Mouse (Mus musculus): ENCODE results near the gene Ganab. TPM values are rescaled to one million over a fixed set of nuclear protein-coding genes. Genes with fewer than 3 reads are reported as not detected.

Ganab gene
- polyA plus RNA-seq, 1 experiment from 2014 or later: 69.9 TPM

- Histone ChIP-seq H3K4me3 (ENCODE audit: low read depth, low read length) (peak overlapping the region; percentile 88), H3K4me1 (ENCODE audit: control insufficient read depth, insufficient read depth, low read length) (peaks cover 15% of the 10 kb centered on the region; the same call in 1 of the 2 replicates), H3K4me2 (ENCODE audit: low read depth, low read length) (peak overlapping the region; percentile 84), H3K9ac (replicated peaks; ENCODE audit: low read depth, low read length) (peak overlapping the region; percentile 66), H3K36me3 (ENCODE audit: control insufficient read depth, insufficient read depth, low read length) (peaks cover 6% of the 10 kb centered on the region; the same call in 1 of the 2 replicates), H3K9me3 (ENCODE audit: control insufficient read depth, low read length) (no peaks in the 10 kb centered on the region), H3K27ac (ENCODE audit: low read depth, low read length) (peak overlapping the region; percentile 82), H3K27me3 (ENCODE audit: control insufficient read depth, insufficient read depth, low read length) (no peaks in the 10 kb centered on the region)
- ATAC-seq (ENCODE audit: low read depth): no peak; the same call in 1 of the 2 replicates
- WGBS: 3% methylated on average over 6 of the region's 6 CpGs
These were observed 23.0 kb downstream of the Ganab start for GRCm38 (mm10) chr19:8920836-8921291.

GRCm38 (mm10) chr19:8921741-8922140, 23.9 kb downstream of the Ganab start:
- Histone ChIP-seq H3K4me3 (ENCODE audit: low read depth, low read length) (no peak overlapping the region; the same call in 1 of the 2 replicates), H3K9ac (replicated peaks; ENCODE audit: low read depth, low read length) (no peak overlapping the region), H3K36me3 (ENCODE audit: control insufficient read depth, insufficient read depth, low read length) (peaks cover 6% of the 10 kb centered on the region; the same call in 1 of the 2 replicates), H3K27me3 (ENCODE audit: control insufficient read depth, insufficient read depth, low read length) (no peaks in the 10 kb centered on the region), H3K27ac (ENCODE audit: low read depth, low read length) (no peak overlapping the region), H3K4me2 (ENCODE audit: low read depth, low read length) (peak overlapping the region; percentile 84; the same call in 1 of the 2 replicates), H3K4me1 (ENCODE audit: control insufficient read depth, insufficient read depth, low read length) (peaks cover 15% of the 10 kb centered on the region; the same call in 1 of the 2 replicates), H3K9me3 (ENCODE audit: control insufficient read depth, low read length) (no peaks in the 10 kb centered on the region)
- WGBS: 88% methylated on average over 9 of the region's 9 CpGs
- ATAC-seq (ENCODE audit: low read depth): no peak

- H3K36me3 ChIP-seq (ENCODE audit: control insufficient read depth, insufficient read depth, low read length): peaks cover 9% of the 10 kb centered on the region; the same call in 1 of the 2 replicates
- H3K27ac ChIP-seq (ENCODE audit: low read depth, low read length): no peak overlapping the region
- H3K4me2 ChIP-seq (ENCODE audit: low read depth, low read length): no peak overlapping the region
- no peaks in the 10 kb centered on the region for H3K27me3 ChIP-seq (ENCODE audit: control insufficient read depth, insufficient read depth, low read length)
- H3K4me1 ChIP-seq (ENCODE audit: control insufficient read depth, insufficient read depth, low read length): peaks cover 5% of the 10 kb centered on the region; the same call in 1 of the 2 replicates
- H3K4me3 ChIP-seq (ENCODE audit: low read depth, low read length): no peak overlapping the region
- ATAC-seq (ENCODE audit: low read depth): no peak
- WGBS: 95% methylated on average over 2 of the region's 2 CpGs
- H3K9me3 ChIP-seq (ENCODE audit: control insufficient read depth, low read length): no peaks in the 10 kb centered on the region
- no peak overlapping the region for H3K9ac ChIP-seq (replicated peaks; ENCODE audit: low read depth, low read length)
These were observed 28.9 kb downstream of the Ganab start for GRCm38 (mm10) chr19:8926766-8927165.

GRCm38 (mm10) chr19:8927891-8928525, 30.1 kb downstream of the Ganab start:
- no peak overlapping the region for H3K9ac ChIP-seq (replicated peaks; ENCODE audit: low read depth, low read length)
- no peak overlapping the region for H3K4me3 ChIP-seq (ENCODE audit: low read depth, low read length)
- 91% methylated on average over 12 of the region's 12 CpGs for WGBS

GRCm38 (mm10) chr19:8928689-8929223, 30.9 kb downstream of the Ganab start:
- Histone ChIP-seq H3K27ac (ENCODE audit: low read depth, low read length) (no peak overlapping the region), H3K9me3 (ENCODE audit: control insufficient read depth, low read length) (no peaks in the 10 kb centered on the region), H3K27me3 (ENCODE audit: control insufficient read depth, insufficient read depth, low read length) (no peaks in the 10 kb centered on the region), H3K4me1 (ENCODE audit: control insufficient read depth, insufficient read depth, low read length) (0 out of 2 replicates have a peak, but pooled peaks cover 3% of the 10 kb centered on the region), H3K4me2 (ENCODE audit: low read depth, low read length) (peak overlapping the region; percentile 64), H3K9ac (replicated peaks; ENCODE audit: low read depth, low read length) (peak overlapping the region; percentile 21; the same call in 1 of the 2 replicates), H3K4me3 (ENCODE audit: low read depth, low read length) (peak overlapping the region; percentile 48), H3K36me3 (ENCODE audit: control insufficient read depth, insufficient read depth, low read length) (peaks cover 8% of the 10 kb centered on the region; the same call in 1 of the 2 replicates)
- peak; percentile 23; the same call in 1 of the 2 replicates for ATAC-seq (ENCODE audit: low read depth)
- 19% methylated on average over 16 of the region's 16 CpGs for WGBS

More at GRCm38 (mm10) chr19:8927891-8928525, 30.1 kb downstream of the Ganab start:
- Histone ChIP-seq H3K9me3 (ENCODE audit: control insufficient read depth, low read length) (no peaks in the 10 kb centered on the region), H3K4me2 (ENCODE audit: low read depth, low read length) (no peak overlapping the region), H3K4me1 (ENCODE audit: control insufficient read depth, insufficient read depth, low read length) (0 out of 2 replicates have a peak, but pooled peaks cover 3% of the 10 kb centered on the region), H3K27me3 (ENCODE audit: control insufficient read depth, insufficient read depth, low read length) (no peaks in the 10 kb centered on the region), H3K36me3 (ENCODE audit: control insufficient read depth, insufficient read depth, low read length) (peaks cover 8% of the 10 kb centered on the region; the same call in 1 of the 2 replicates), H3K27ac (ENCODE audit: low read depth, low read length) (no peak overlapping the region)
- ATAC-seq (ENCODE audit: low read depth): no peak

GRCm38 (mm10) chr19:8929224-8930088, 31.6 kb downstream of the Ganab start, which contains the start of the genes Rom1 and Eml3:
Gene Rom1, minus strand, starts transcription at chr19:8929356.
Gene Eml3, plus strand, starts transcription at chr19:8929552.
- Histone ChIP-seq H3K4me3 (ENCODE audit: low read depth, low read length) (peak within 1 kb of the TSS; percentile 48), H3K9me3 (ENCODE audit: control insufficient read depth, low read length) (no peaks in the 10 kb centered on the region), H3K9ac (replicated peaks; ENCODE audit: low read depth, low read length) (peak within 1 kb of the TSS; percentile 58), H3K27me3 (ENCODE audit: control insufficient read depth, insufficient read depth, low read length) (no peaks in the 10 kb centered on the region), H3K4me2 (ENCODE audit: low read depth, low read length) (peak within 1 kb of the TSS; percentile 64), H3K4me1 (ENCODE audit: control insufficient read depth, insufficient read depth, low read length) (0 out of 2 replicates have a peak, but pooled peaks cover 3% of the 10 kb centered on the region), H3K36me3 (ENCODE audit: control insufficient read depth, insufficient read depth, low read length) (peaks cover 8% of the 10 kb centered on the region; the same call in 1 of the 2 replicates), H3K27ac (ENCODE audit: low read depth, low read length) (no peak within 1 kb of the TSS)
- peak; percentile 50 for ATAC-seq (ENCODE audit: low read depth)
- 1% methylated on average over 67 of the region's 74 CpGs for WGBS

- WGBS: 11% methylated on average over 11 of the region's 11 CpGs
- peak overlapping the region; percentile 48 for H3K4me3 ChIP-seq (ENCODE audit: low read depth, low read length)
- peak overlapping the region; percentile 58 for H3K9ac ChIP-seq (replicated peaks; ENCODE audit: low read depth, low read length)
- no peak for ATAC-seq (ENCODE audit: low read depth)
- H3K36me3 ChIP-seq (ENCODE audit: control insufficient read depth, insufficient read depth, low read length): peaks cover 8% of the 10 kb centered on the region; the same call in 1 of the 2 replicates
- H3K27me3 ChIP-seq (ENCODE audit: control insufficient read depth, insufficient read depth, low read length): no peaks in the 10 kb centered on the region
- H3K27ac ChIP-seq (ENCODE audit: low read depth, low read length): no peak overlapping the region
- H3K4me1 ChIP-seq (ENCODE audit: control insufficient read depth, insufficient read depth, low read length): 0 out of 2 replicates have a peak, but pooled peaks cover 3% of the 10 kb centered on the region
- peak overlapping the region; percentile 64 for H3K4me2 ChIP-seq (ENCODE audit: low read depth, low read length)
- H3K9me3 ChIP-seq (ENCODE audit: control insufficient read depth, low read length): no peaks in the 10 kb centered on the region
These were observed 32.2 kb downstream of the Ganab start for GRCm38 (mm10) chr19:8930117-8930516.

- Histone ChIP-seq H3K27me3 (ENCODE audit: control insufficient read depth, insufficient read depth, low read length) (no peaks in the 10 kb centered on the region), H3K36me3 (ENCODE audit: control insufficient read depth, insufficient read depth, low read length) (peaks cover 8% of the 10 kb centered on the region; the same call in 1 of the 2 replicates), H3K4me2 (ENCODE audit: low read depth, low read length) (no peak overlapping the region; the same call in 1 of the 2 replicates), H3K27ac (ENCODE audit: low read depth, low read length) (no peak overlapping the region), H3K9me3 (ENCODE audit: control insufficient read depth, low read length) (no peaks in the 10 kb centered on the region), H3K9ac (replicated peaks; ENCODE audit: low read depth, low read length) (no peak overlapping the region), H3K4me3 (ENCODE audit: low read depth, low read length) (no peak overlapping the region), H3K4me1 (ENCODE audit: control insufficient read depth, insufficient read depth, low read length) (0 out of 2 replicates have a peak, but pooled peaks cover 3% of the 10 kb centered on the region)
- WGBS: 88% methylated on average over 7 of the region's 7 CpGs
- ATAC-seq (ENCODE audit: low read depth): no peak
These were observed 32.9 kb downstream of the Ganab start for GRCm38 (mm10) chr19:8930771-8931170.

All from neural tube, embryonic 14.5 days (tissue).